Mouse (Mus musculus) T-helper 17 cell (primary cell): ENCODE data around the gene Golph3.

Source experiments
- in situ Hi-C, 2 experiments: fragments of 300-600 bp; cut with MboI, MseI; formaldehyde crosslinking; loops; 1 replicate in 1 of 2; 2 replicates in 1 of 2; pipeline ENCODE4 v1.15.1; 2025; ENCODE audit warnings: high pct_unique_total_duplicates in 2 of 2

The Golph3 gene

GRCm38 (mm10) chr15:12375641-12376311 is 54.5 kb downstream of the Golph3 start:
- in situ Hi-C loops, result no loop called here

DNA sequence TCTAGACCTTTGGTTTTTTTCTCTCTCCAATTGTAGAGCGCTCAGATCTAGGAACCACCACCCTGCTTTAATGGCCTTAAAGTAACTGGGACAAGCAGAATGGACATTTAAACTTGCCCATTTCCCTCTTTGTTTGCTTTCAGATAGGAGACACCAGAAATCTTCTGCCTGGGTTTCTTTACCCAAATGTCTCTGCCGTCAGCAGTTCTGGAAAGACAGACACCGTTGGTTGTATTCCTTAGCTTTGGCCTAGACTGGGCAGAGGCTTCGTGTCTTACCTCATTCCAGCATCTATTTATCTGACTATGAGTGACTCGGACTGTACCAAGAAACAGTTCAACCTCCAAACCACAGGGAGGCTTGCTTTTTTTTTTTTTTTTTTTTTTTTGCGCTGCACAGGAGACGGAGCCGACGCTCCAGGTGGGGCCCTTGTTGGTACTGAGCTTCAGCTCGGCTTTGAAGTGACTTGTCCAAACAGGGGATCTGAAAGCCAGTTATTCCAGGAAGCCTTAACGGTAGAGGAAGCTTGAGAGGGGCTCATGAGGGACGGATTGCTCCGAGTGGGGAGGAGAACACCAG is 55.3 kb downstream of the Golph3 start:
- in situ Hi-C loops, result no loop called here

GRCm38 (mm10) chr15:12377800-12378199 is 56.5 kb downstream of the Golph3 start:
- in situ Hi-C loops, result no loop called here

- in situ Hi-C loops, result no loop called here
These were observed 58.8 kb downstream of the Golph3 start for GRCm38 (mm10) chr15:12380057-12380456.

- in situ Hi-C loops, result no loop called here
These were observed 59.3 kb downstream of the Golph3 start for GRCm38 (mm10) chr15:12380548-12380947.

DNA sequence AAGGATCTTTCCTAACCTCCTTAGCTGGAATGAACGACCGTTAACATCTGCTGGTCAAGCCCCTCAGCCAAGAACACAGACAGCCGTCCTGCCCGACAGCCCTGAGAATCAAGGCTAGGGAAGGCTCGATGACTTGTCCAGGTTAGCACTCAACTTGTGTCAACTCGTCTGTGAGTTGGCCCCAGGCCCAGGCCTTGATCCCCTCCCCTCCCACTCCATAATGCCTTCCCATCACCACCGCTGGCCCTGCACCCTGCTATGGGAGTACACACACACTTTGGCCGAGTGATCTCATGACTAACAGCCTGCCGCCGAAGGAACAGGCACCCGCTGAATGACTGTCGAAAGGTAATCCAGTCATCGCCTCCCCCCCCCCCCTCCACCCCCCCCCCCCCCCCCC is 63.4 kb downstream of the Golph3 start:
- in situ Hi-C loops, result no loop called here

GRCm38 (mm10) chr15:12388726-12389489 is 67.7 kb downstream of the Golph3 start:
- in situ Hi-C loops, result no loop called here

DNA sequence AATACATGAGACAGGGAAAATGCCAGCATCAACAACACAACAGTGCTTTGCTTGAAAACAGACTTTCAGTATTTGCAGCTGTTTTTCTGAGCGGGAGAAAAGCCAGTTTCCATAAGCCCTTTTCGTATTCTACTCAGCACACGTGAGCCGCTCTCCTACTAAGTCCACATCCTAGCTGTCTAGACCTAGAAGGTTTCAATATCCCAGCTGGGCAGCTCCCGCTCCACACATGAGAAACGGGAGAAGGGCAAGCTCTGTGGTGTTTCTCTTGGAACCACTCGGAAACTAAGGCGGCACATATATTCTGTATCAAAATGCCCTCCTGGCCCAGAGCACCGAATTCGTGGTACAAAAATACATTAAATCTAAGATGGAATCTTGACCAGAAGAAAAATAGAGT is 73.5 kb downstream of the Golph3 start:
- in situ Hi-C loops, result no loop called here

DNA sequence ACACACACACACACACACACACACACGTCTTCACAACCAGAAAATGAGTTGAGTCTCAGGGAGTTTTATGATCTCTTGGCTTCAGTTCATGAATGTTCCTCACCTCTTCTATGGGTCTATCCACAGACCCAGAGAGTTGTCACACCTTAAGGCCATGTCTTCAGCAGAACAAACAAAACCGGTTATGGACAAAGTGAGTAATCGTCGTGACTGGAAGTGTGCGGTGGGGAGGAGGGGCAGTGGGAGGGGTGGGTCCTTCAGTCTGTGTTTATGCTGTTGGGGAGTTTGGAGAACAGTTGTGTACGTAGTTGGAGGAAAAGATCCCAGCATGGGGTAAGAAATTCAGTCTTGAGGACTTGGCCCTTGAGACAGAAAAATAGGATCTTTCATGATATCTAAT is 75.8 kb downstream of the Golph3 start:
- in situ Hi-C loops, result no loop called here
